Mouse (Mus musculus) retina, embryonic 14.5 days (tissue): ENCODE data around the gene Senp6.
A peak's percentile ranks its signal among the peaks of the same experiment; 100 is the strongest.
"Not testable (repeated sequence)": the region's sequence is repeated elsewhere in the genome, so short reads cannot be mapped to it uniquely, and the experiment has no call there.

Experiments
- DNase-seq: peaks from one replicate; pipeline ENCODE4 v3.0.0-alpha.2; 2015; ENCODE audit warnings: low spot score

Gene Senp6

GRCm38 (mm10) chr9:80066367-80067220 is at the start of gene Senp6:
Senp6 (plus strand) TSS chr9:80066903.
- peak; percentile 79 for DNase-seq

GRCm38 (mm10) chr9:80020429-80020828 is 46.3 kb upstream of the Senp6 start:
- DNase-seq = no peak

- DNase-seq = no peak
Observed at GRCm38 (mm10) chr9:80021648-80022047, 45.1 kb upstream of the Senp6 start.

GRCm38 (mm10) chr9:80022821-80023220 is 43.9 kb upstream of the Senp6 start:
- DNase-seq = no peak

- not testable (repeated sequence) for DNase-seq
Observed at GRCm38 (mm10) chr9:80025347-80025746, 41.4 kb upstream of the Senp6 start.

GRCm38 (mm10) chr9:80026017-80026416 is 40.7 kb upstream of the Senp6 start:
- DNase-seq = peak; percentile 88

GRCm38 (mm10) chr9:80026581-80027021 is 40.1 kb upstream of the Senp6 start:
- no peak for DNase-seq

- DNase-seq = no peak
Observed at GRCm38 (mm10) chr9:80037262-80037996, 29.3 kb upstream of the Senp6 start.

GRCm38 (mm10) chr9:80037997-80038383 is 28.7 kb upstream of the Senp6 start:
- no peak for DNase-seq

GRCm38 (mm10) chr9:80039296-80039815 is 27.3 kb upstream of the Senp6 start:
- DNase-seq = peak; percentile 45

- DNase-seq = not testable (repeated sequence)
Observed at GRCm38 (mm10) chr9:80044301-80044700, 22.4 kb upstream of the Senp6 start.

- DNase-seq = not testable (repeated sequence)
Observed at GRCm38 (mm10) chr9:80049271-80049670, 17.4 kb upstream of the Senp6 start.

- DNase-seq = no peak
Observed at GRCm38 (mm10) chr9:80052951-80053350, 13.8 kb upstream of the Senp6 start.

GRCm38 (mm10) chr9:80057690-80058089 is 9.0 kb upstream of the Senp6 start:
- no peak for DNase-seq

- DNase-seq = not testable (repeated sequence)
Observed at GRCm38 (mm10) chr9:80065495-80065894, 1.2 kb upstream of the Senp6 start.

- peak; percentile 74 for DNase-seq
Observed at GRCm38 (mm10) chr9:80067221-80068027, 721 bp downstream of the Senp6 start.

- DNase-seq = no peak
Observed at GRCm38 (mm10) chr9:80068028-80068515, 1.4 kb downstream of the Senp6 start.

- no peak for DNase-seq
Observed at GRCm38 (mm10) chr9:80068735-80069315, 2.1 kb downstream of the Senp6 start.

- DNase-seq = no peak
Observed at GRCm38 (mm10) chr9:80070026-80070425, 3.3 kb downstream of the Senp6 start.

GRCm38 (mm10) chr9:80071616-80072015 is 4.9 kb downstream of the Senp6 start:
- DNase-seq = no peak

GRCm38 (mm10) chr9:80074067-80074466 is 7.4 kb downstream of the Senp6 start:
- DNase-seq = no peak
